Mouse (Mus musculus): ENCODE results near the gene H2al1i. TPM values are rescaled to one million over a fixed set of nuclear protein-coding genes. Genes with fewer than 3 reads are reported as not detected.
"Not testable (repeated sequence)": the region's sequence is repeated elsewhere in the genome, so short reads cannot be mapped to it uniquely, and the experiment has no call there.

The H2al1i gene
- polyA plus RNA-seq (2017; shearing (Covaris generic)), result not detected

- ATAC-seq, result not testable (repeated sequence)
Measured at GRCm38 (mm10) chrX:11324359-11324758, at the start of gene H2al1i. Gene H2al1i (plus strand): TSS chrX:11324659.

GRCm38 (mm10) chrX:11277083-11277482 lies 47.4 kb upstream of the H2al1i start:
- ATAC-seq, result no peak

- no peak for ATAC-seq
Measured at GRCm38 (mm10) chrX:11280741-11281140, 43.7 kb upstream of the H2al1i start.

GRCm38 (mm10) chrX:11288306-11288882 lies 36.1 kb upstream of the H2al1i start:
- no peak for ATAC-seq

GRCm38 (mm10) chrX:11289244-11289643 lies 35.2 kb upstream of the H2al1i start:
- ATAC-seq, result no peak

GRCm38 (mm10) chrX:11298957-11299356 lies 25.5 kb upstream of the H2al1i start, which contains the start of gene H2al1a:
Gene H2al1a (plus strand): TSS chrX:11299257.
- not testable (repeated sequence) for ATAC-seq

- not testable (repeated sequence) for ATAC-seq
Measured at GRCm38 (mm10) chrX:11302132-11302531, 22.3 kb upstream of the H2al1i start, which contains the start of gene H2al1b. Gene H2al1b (plus strand): TSS chrX:11302432.

- ATAC-seq, result not testable (repeated sequence)
Measured at GRCm38 (mm10) chrX:11305355-11305754, 19.1 kb upstream of the H2al1i start, which contains the start of gene H2al1c. Gene H2al1c (plus strand): TSS chrX:11305655.

GRCm38 (mm10) chrX:11308524-11308923 lies 15.9 kb upstream of the H2al1i start, which contains the start of gene H2al1d:
Gene H2al1d (plus strand): TSS chrX:11308824.
- ATAC-seq, result not testable (repeated sequence)

- not testable (repeated sequence) for ATAC-seq
Measured at GRCm38 (mm10) chrX:11311634-11312033, 12.8 kb upstream of the H2al1i start, which contains the start of gene H2al1e. Gene H2al1e (plus strand): TSS chrX:11311934.

- ATAC-seq, result not testable (repeated sequence)
Measured at GRCm38 (mm10) chrX:11314858-11315257, 9.6 kb upstream of the H2al1i start, which contains the start of gene H2al1f. Gene H2al1f (plus strand): TSS chrX:11315158.

- not testable (repeated sequence) for ATAC-seq
Measured at GRCm38 (mm10) chrX:11317956-11318355, 6.5 kb upstream of the H2al1i start, which contains the start of gene H2al1g. Gene H2al1g (plus strand): TSS chrX:11318256.

GRCm38 (mm10) chrX:11321192-11321591 lies 3.3 kb upstream of the H2al1i start, which contains the start of gene H2al1h:
Gene H2al1h (plus strand): TSS chrX:11321492.
- not testable (repeated sequence) for ATAC-seq

GRCm38 (mm10) chrX:11327522-11327921 lies 3.1 kb downstream of the H2al1i start, which contains the start of gene H2al1j:
Gene H2al1j (plus strand): TSS chrX:11327822.
- ATAC-seq, result not testable (repeated sequence)

GRCm38 (mm10) chrX:11345762-11346161 lies 21.3 kb downstream of the H2al1i start:
- ATAC-seq, result no peak

GRCm38 (mm10) chrX:11346756-11347155 lies 22.3 kb downstream of the H2al1i start:
- no peak for ATAC-seq

GRCm38 (mm10) chrX:11360823-11361222 lies 36.4 kb downstream of the H2al1i start:
- no peak for ATAC-seq

GRCm38 (mm10) chrX:11361261-11361660 lies 36.8 kb downstream of the H2al1i start:
- ATAC-seq, result no peak

- ATAC-seq, result no peak
Measured at GRCm38 (mm10) chrX:11363890-11364289, 39.4 kb downstream of the H2al1i start.

GRCm38 (mm10) chrX:11365151-11365550 lies 40.7 kb downstream of the H2al1i start:
- ATAC-seq, result no peak

All from activated CD4-positive, CD25-positive, alpha-beta regulatory T cell, adult 4 months (primary cell).